30 mouse cellular contexts compared by ENCODE assay signal in genomic region chr5:73362791-73363190, GRCm38 (mm10). TPM values are rescaled to one million over a fixed set of nuclear protein-coding genes. Genes with fewer than 3 reads are reported as not detected.
DNase-seq lines count a peak whose midpoint lies in the region; ATAC-seq and TF ChIP-seq lines count a peak whose summit lies in the region.
"Had no signal": no experiment of that assay in that cellular context is flagged by ENCODE, and none has a peak within 500 bp of the region (broad histone marks: within the 10 kb centered on the region; RNA-seq: fewer than 3 reads in every experiment).

No protein-coding gene starts in this region.

- H3K4me3 ChIP-seq in kidney, postnatal 0 days (replicated peaks; ENCODE audit: low read depth, low read length) = no peak overlapping the region
- H3K4me3 ChIP-seq in kidney, embryonic 14.5 days (ENCODE audit: low read length) = no peak overlapping the region
- no peak overlapping the region for H3K4me3 ChIP-seq in liver, embryonic 12.5 days
- no peak overlapping the region for H3K4me3 ChIP-seq in liver, embryonic 11.5 days (ENCODE audit: low read depth, low read length)
- H3K4me3 ChIP-seq in forebrain, embryonic 15.5 days = no peak overlapping the region
- H3K4me3 ChIP-seq: embryonic facial prominence, embryonic 10.5 days; embryonic facial prominence, embryonic 15.5 days; forebrain, embryonic 12.5 days; hindbrain, embryonic 10.5 days had no signal

- no peak overlapping the region for H3K4me2 ChIP-seq in kidney, postnatal 0 days (ENCODE audit: low read length)
- no peak overlapping the region for H3K4me2 ChIP-seq in kidney, embryonic 14.5 days (replicated peaks; ENCODE audit: low read depth, low read length)
- no peak overlapping the region for H3K4me2 ChIP-seq in liver, embryonic 12.5 days
- no peak overlapping the region for H3K4me2 ChIP-seq in liver, embryonic 11.5 days
- no peak overlapping the region for H3K4me2 ChIP-seq in forebrain, embryonic 15.5 days (replicated peaks)
- H3K4me2 ChIP-seq: embryonic facial prominence, embryonic 15.5 days; forebrain, embryonic 12.5 days; lung, embryonic 14.5 days had no signal

- H3K9me3 ChIP-seq in kidney, postnatal 0 days (replicated peaks; ENCODE audit: low read length) = no peaks in the 10 kb centered on the region
- H3K9me3 ChIP-seq in kidney, embryonic 14.5 days (ENCODE audit: control insufficient read depth, low read length) = no peaks in the 10 kb centered on the region
- H3K9me3 ChIP-seq in liver, embryonic 12.5 days (replicated peaks) = no peaks in the 10 kb centered on the region
- no peaks in the 10 kb centered on the region for H3K9me3 ChIP-seq in liver, embryonic 11.5 days (ENCODE audit: control insufficient read depth, low read length)
- H3K9me3 ChIP-seq in forebrain, embryonic 15.5 days = no peaks in the 10 kb centered on the region
- H3K9me3 ChIP-seq: embryonic facial prominence, embryonic 10.5 days; embryonic facial prominence, embryonic 15.5 days; forebrain, embryonic 12.5 days; hindbrain, embryonic 10.5 days had no signal

- H3K27me3 ChIP-seq in kidney, postnatal 0 days (ENCODE audit: insufficient read depth, low read length) = no peaks in the 10 kb centered on the region
- 0 out of 2 replicates have a peak, but pooled peaks cover 5% of the 10 kb centered on the region for H3K27me3 ChIP-seq in kidney, embryonic 14.5 days (ENCODE audit: control insufficient read depth, insufficient read depth, low read length)
- peaks cover 34% of the 10 kb centered on the region for H3K27me3 ChIP-seq in liver, embryonic 12.5 days (replicated peaks)
- H3K27me3 ChIP-seq in liver, embryonic 11.5 days (replicated peaks; ENCODE audit: control insufficient read depth, insufficient read depth, low read length) = no peaks in the 10 kb centered on the region
- no peaks in the 10 kb centered on the region for H3K27me3 ChIP-seq in forebrain, embryonic 15.5 days
- H3K27me3 ChIP-seq: embryonic facial prominence, embryonic 15.5 days had no signal

- no peak overlapping the region for H3K27ac ChIP-seq in kidney, postnatal 0 days
- no peak overlapping the region for H3K27ac ChIP-seq in kidney, embryonic 14.5 days (ENCODE audit: low read depth, low read length)
- H3K27ac ChIP-seq in liver, embryonic 12.5 days = peak overlapping the region; percentile 79; the same call in 1 of the 2 replicates
- H3K27ac ChIP-seq in liver, embryonic 11.5 days (ENCODE audit: low read depth, low read length) = no peak overlapping the region
- no peak overlapping the region for H3K27ac ChIP-seq in forebrain, embryonic 15.5 days (replicated peaks)
- H3K27ac ChIP-seq: embryonic facial prominence, embryonic 10.5 days; embryonic facial prominence, embryonic 15.5 days; forebrain, embryonic 12.5 days; hindbrain, embryonic 10.5 days had no signal

- DNase-seq in kidney, postnatal 0 days (ENCODE audit: low spot score) = peak; percentile 72
- no peak for DNase-seq in liver, embryonic 11.5 days (ENCODE audit: low spot score)
- peak; percentile 23 for DNase-seq in gastrocnemius, postnatal 10 days
- no peak for DNase-seq in cerebellum, adult 11-12 months
- DNase-seq: adrenal gland, postnatal 25 days; cerebellum, adult 2 months; cerebellum, postnatal 14 days; heart, postnatal 14 days; kidney, adult 2 months; kidney, postnatal 25 days; layer of hippocampus, postnatal 36 days; lung, embryonic 14.5 days; lung, postnatal 14 days; midbrain, embryonic 14.5 days; thymus, postnatal 4 days had no signal

- H3K4me1 ChIP-seq in kidney, postnatal 0 days (replicated peaks; ENCODE audit: insufficient read depth, low read length) = no peaks in the 10 kb centered on the region
- H3K4me1 ChIP-seq in kidney, embryonic 14.5 days (ENCODE audit: control insufficient read depth, insufficient read depth, low read length) = peaks cover 8% of the 10 kb centered on the region
- H3K4me1 ChIP-seq in liver, embryonic 12.5 days = peaks cover 50% of the 10 kb centered on the region
- H3K4me1 ChIP-seq in liver, embryonic 11.5 days (replicated peaks; ENCODE audit: control insufficient read depth, insufficient read depth, low read length) = peaks cover 17% of the 10 kb centered on the region
- H3K4me1 ChIP-seq in forebrain, embryonic 15.5 days = no peaks in the 10 kb centered on the region
- H3K4me1 ChIP-seq: embryonic facial prominence, embryonic 15.5 days had no signal

- no peak for ATAC-seq in kidney, postnatal 0 days (replicated peaks; ENCODE audit: low FRiP score, low read depth)
- no peak; the same call in 1 of the 2 replicates for ATAC-seq in kidney, embryonic 14.5 days (ENCODE audit: low FRiP score, low TSS enrichment)
- ATAC-seq in liver, embryonic 12.5 days = no peak
- no peak for ATAC-seq in liver, embryonic 11.5 days (replicated peaks; ENCODE audit: low FRiP score)
- ATAC-seq in forebrain, embryonic 15.5 days (replicated peaks) = no peak
- ATAC-seq: hindbrain, embryonic 16.5 days had no signal

- WGBS in kidney, postnatal 0 days = 47% methylated on average over 5 of the region's 5 CpGs
- WGBS in kidney, embryonic 14.5 days = 45% methylated on average over 5 of the region's 5 CpGs
- WGBS in liver, embryonic 12.5 days (ENCODE audit: insufficient replicate concordance) = 80% methylated on average over 5 of the region's 5 CpGs
- 85% methylated on average over 5 of the region's 5 CpGs for WGBS in liver, embryonic 11.5 days
- 80% methylated on average over 5 of the region's 5 CpGs for WGBS in forebrain, embryonic 15.5 days

- H3K36me3 ChIP-seq in kidney, postnatal 0 days (ENCODE audit: insufficient read depth, low read length) = no peaks in the 10 kb centered on the region
- H3K36me3 ChIP-seq in kidney, embryonic 14.5 days (ENCODE audit: control insufficient read depth, insufficient read depth, low read length) = no peaks in the 10 kb centered on the region
- no peaks in the 10 kb centered on the region for H3K36me3 ChIP-seq in liver, embryonic 12.5 days
- H3K36me3 ChIP-seq in liver, embryonic 11.5 days (ENCODE audit: control insufficient read depth, insufficient read depth, low read length) = no peaks in the 10 kb centered on the region
- no peaks in the 10 kb centered on the region for H3K36me3 ChIP-seq in forebrain, embryonic 15.5 days
- H3K36me3 ChIP-seq: embryonic facial prominence, embryonic 10.5 days; embryonic facial prominence, embryonic 15.5 days; forebrain, embryonic 12.5 days; hindbrain, embryonic 10.5 days had no signal

- H3K9ac ChIP-seq in kidney, postnatal 0 days (ENCODE audit: low read depth, low read length) = no peak overlapping the region
- H3K9ac ChIP-seq in kidney, embryonic 14.5 days (ENCODE audit: low read depth, low read length) = no peak overlapping the region
- no peak overlapping the region for H3K9ac ChIP-seq in liver, embryonic 12.5 days
- no peak overlapping the region for H3K9ac ChIP-seq in liver, embryonic 11.5 days (ENCODE audit: low read depth, low read length)
- no peak overlapping the region for H3K9ac ChIP-seq in forebrain, embryonic 15.5 days (replicated peaks)
- H3K9ac ChIP-seq: embryonic facial prominence, embryonic 15.5 days; forebrain, embryonic 12.5 days; lung, embryonic 14.5 days had no signal

- TF ChIP-seq CTCF in kidney, postnatal 0 days (IDR thresholded peaks at IDR 0.05; ENCODE audit: low read depth) = no peak

RNA-seq across cellular contexts. Expression of gene Ociad2, which starts 22.0 kb away (rescaled TPM):
- 27.4 and 28.1 TPM in 2 replicates for polyA plus RNA-seq in kidney, postnatal 0 days (2015; fragmentation: Nextera tagmentation; extraction: Ambion mirVana)
- polyA plus RNA-seq in kidney, embryonic 14.5 days (2014; fragmentation: Nextera tagmentation; extraction: Ambion mirVana) = 8.8 and 10.0 TPM in 2 replicates
- 4.7 and 4.9 TPM in 2 replicates for polyA plus RNA-seq in liver, embryonic 12.5 days (2016; fragmentation: Nextera tagmentation; extraction: Ambion mirVana)
- polyA plus RNA-seq in liver, embryonic 11.5 days (2014; fragmentation: Nextera tagmentation; extraction: Ambion mirVana) = 5.1 and 7.0 TPM in 2 replicates
- 10 to 100 TPM; 33.0 to 36.0 TPM for total RNA-seq in gastrocnemius, postnatal 10 days (2021)
- 21.1 and 22.2 TPM in 2 replicates for polyA plus RNA-seq in forebrain, embryonic 15.5 days (2015; fragmentation: Nextera tagmentation; extraction: Ambion mirVana)
- total RNA-seq: monocyte, adult 5-6 weeks had no signal

RNA-seq across cellular contexts. Expression of gene Cwh43, which starts 43.1 kb away (rescaled TPM):
- 5.9 TPM in 2 replicates for polyA plus RNA-seq in kidney, postnatal 0 days (2015; fragmentation: Nextera tagmentation; extraction: Ambion mirVana)
- polyA plus RNA-seq in kidney, embryonic 14.5 days (2014; fragmentation: Nextera tagmentation; extraction: Ambion mirVana) = 0.09 and 0.23 TPM in 2 replicates
- not detected in 2 replicates for polyA plus RNA-seq in liver, embryonic 12.5 days (2016; fragmentation: Nextera tagmentation; extraction: Ambion mirVana)
- polyA plus RNA-seq in liver, embryonic 11.5 days (2014; fragmentation: Nextera tagmentation; extraction: Ambion mirVana) = not detected in 2 replicates
- total RNA-seq in gastrocnemius, postnatal 10 days (2021) = not detected
- polyA plus RNA-seq in forebrain, embryonic 15.5 days (2015; fragmentation: Nextera tagmentation; extraction: Ambion mirVana) = 0.06 and 0.08 TPM in 2 replicates
- total RNA-seq: adrenal gland, adult 18-20 months; gastrocnemius, adult 8-10 months; heart, postnatal 14 days; liver, adult 2 months; monocyte, adult 5-6 weeks had no signal
- polyA plus RNA-seq: embryonic facial prominence, embryonic 10.5 days; heart, embryonic 14.5 days; hindbrain, embryonic 10.5 days; limb, embryonic 11.5 days; liver, adult 2 months; lung, embryonic 14.5 days; stomach, embryonic 14.5 days had no signal

Comparison
In these comparisons a context has a peak if more than half of its experiments do, and no peak if none do; other contexts are left out.
1. DNase-seq: peak in kidney, postnatal 0 days (single experiment) and gastrocnemius, postnatal 10 days (single experiment); none in liver, embryonic 11.5 days (single experiment) and cerebellum, adult 11-12 months (single experiment).